Mouse (Mus musculus) embryonic facial prominence, embryonic 14.5 days (tissue): Measurements from ENCODE around the gene Bmper. TPM values are rescaled to one million over a fixed set of nuclear protein-coding genes. Genes with fewer than 3 reads are reported as not detected.
A peak's percentile ranks its signal among the peaks of the same experiment; 100 is the strongest.

ENCODE experiments used
- ATAC-seq: fragments of 200-750 bp; cut with Nextera tagmentation; 2 replicates; pipeline ENCODE4 v1.8.0; 2017; ENCODE audit warnings: low read depth, moderate number of reproducible peaks, moderate TSS enrichment
- DNase-seq: peaks from one replicate; pipeline ENCODE4 v3.0.0-alpha.2; 2015; ENCODE audit warnings: low spot score
- H3K27ac ChIP-seq: fragments of 300-500 bp; sonication (generic); replicated peaks from 2 replicates; pipeline ENCODE4 v1.5.1; 2014; ENCODE audit warnings: low read depth, mild to moderate bottlenecking, low read length, moderate library complexity
- H3K27me3 ChIP-seq: fragments of 300-500 bp; sonication (generic); replicated peaks from 2 replicates; pipeline ENCODE4 v1.6.1; 2014; ENCODE audit warnings: low read length; ENCODE audit not compliant: control insufficient read depth, insufficient read depth
- H3K36me3 ChIP-seq: fragments of 300-500 bp; sonication (generic); 2 replicates; pipeline ENCODE4 v1.6.1; 2014; ENCODE audit warnings: low read length, mixed read lengths; ENCODE audit not compliant: control insufficient read depth, insufficient read depth
- H3K4me1 ChIP-seq: fragments of 300-500 bp; sonication (generic); 2 replicates; pipeline ENCODE4 v1.6.1; 2014; ENCODE audit warnings: antibody characterized with exemption, low read length; ENCODE audit not compliant: control insufficient read depth, insufficient read depth
- H3K4me2 ChIP-seq: fragments of 300-500 bp; sonication (generic); 2 replicates; pipeline ENCODE4 v1.6.1; 2014; ENCODE audit warnings: low read depth, mild to moderate bottlenecking, low read length, moderate library complexity, mixed read lengths
- H3K4me3 ChIP-seq: fragments of 300-500 bp; sonication (generic); 2 replicates; pipeline ENCODE4 v1.5.1; 2014; ENCODE audit warnings: low read depth, mild to moderate bottlenecking, low read length
- H3K9ac ChIP-seq: fragments of 300-500 bp; sonication (generic); 2 replicates; pipeline ENCODE4 v1.6.1; 2014; ENCODE audit warnings: low read depth, mild to moderate bottlenecking, low read length, moderate library complexity, mixed read lengths
- H3K9me3 ChIP-seq: fragments of 300-500 bp; sonication (generic); 2 replicates; pipeline ENCODE4 v1.6.1; 2016; ENCODE audit warnings: low read length; ENCODE audit not compliant: control insufficient read depth
- WGBS: fragments of 180-500 bp; shearing (Covaris S2); extraction: QIAGEN DNeasy Blood & Tissue Kit; methylation state at CpG from one replicate; pipeline ENCODE4 v1.1.7; 2014; 5-methylcytosine and 5-hydroxymethylcytosine counted together
- polyA plus RNA-seq: library from polyadenylated mRNA; unstranded; fragments of >200 nt; fragmentation: Nextera tagmentation; extraction: Ambion mirVana; gene quantifications from 2 replicates; pipeline ENCODE4 v1.2.1, GENCODE M21; 2014

The Bmper gene
- polyA plus RNA-seq, 1 experiment from 2014 or later, result 23.1 TPM

- H3K27me3 ChIP-seq, result no peaks in the 10 kb centered on the region
- no peak for ATAC-seq
- no peak overlapping the region for H3K27ac ChIP-seq
- 0 out of 2 replicates have a peak, but pooled peaks cover 10% of the 10 kb centered on the region for H3K9me3 ChIP-seq
- H3K4me2 ChIP-seq, result no peak overlapping the region
- 90% methylated on average over 3 of the region's 3 CpGs for WGBS
- no peak overlapping the region for H3K9ac ChIP-seq
- H3K4me3 ChIP-seq, result no peak overlapping the region
- H3K36me3 ChIP-seq, result no peaks in the 10 kb centered on the region
- H3K4me1 ChIP-seq, result no peaks in the 10 kb centered on the region
- DNase-seq, result no peak
Observed at GRCm38 (mm10) chr9:23261834-23262233, 39.0 kb downstream of the Bmper start.

- 65% methylated on average over 7 of the region's 7 CpGs for WGBS
Observed at GRCm38 (mm10) chr9:23262851-23263250, 40.0 kb downstream of the Bmper start.

GRCm38 (mm10) chr9:23264471-23264870 is 41.6 kb downstream of the Bmper start:
- Histone ChIP-seq H3K4me1 (no peaks in the 10 kb centered on the region), H3K27me3 (no peaks in the 10 kb centered on the region), H3K9me3 (0 out of 2 replicates have a peak, but pooled peaks cover 4% of the 10 kb centered on the region), H3K9ac (no peak overlapping the region), H3K4me3 (no peak overlapping the region), H3K36me3 (no peaks in the 10 kb centered on the region), H3K27ac (no peak overlapping the region), H3K4me2 (no peak overlapping the region)
- WGBS, result 83% methylated on average over 4 of the region's 4 CpGs
- ATAC-seq (no peak), DNase-seq (peak; percentile 20)

More at GRCm38 (mm10) chr9:23262851-23263250, 40.0 kb downstream of the Bmper start:
- 0 out of 2 replicates have a peak, but pooled peaks cover 10% of the 10 kb centered on the region for H3K9me3 ChIP-seq
- no peak overlapping the region for H3K27ac ChIP-seq
- ATAC-seq, result no peak
- DNase-seq, result no peak
- no peaks in the 10 kb centered on the region for H3K4me1 ChIP-seq
- no peaks in the 10 kb centered on the region for H3K27me3 ChIP-seq
- H3K36me3 ChIP-seq, result no peaks in the 10 kb centered on the region
- H3K9ac ChIP-seq, result no peak overlapping the region
- H3K4me3 ChIP-seq, result no peak overlapping the region
- no peak overlapping the region for H3K4me2 ChIP-seq

- 69% methylated on average over 7 of the region's 7 CpGs for WGBS
- H3K27me3 ChIP-seq, result no peaks in the 10 kb centered on the region
Observed at GRCm38 (mm10) chr9:23268609-23269008, 45.7 kb downstream of the Bmper start.

GRCm38 (mm10) chr9:23269087-23269486 is 46.2 kb downstream of the Bmper start:
- WGBS, result 63% methylated on average over 2 of the region's 2 CpGs
- no peak for DNase-seq
- Histone ChIP-seq H3K36me3 (no peaks in the 10 kb centered on the region), H3K27ac (no peak overlapping the region), H3K27me3 (no peaks in the 10 kb centered on the region), H3K4me2 (no peak overlapping the region), H3K9ac (no peak overlapping the region), H3K4me1 (no peaks in the 10 kb centered on the region), H3K9me3 (no peaks in the 10 kb centered on the region), H3K4me3 (no peak overlapping the region)
- ATAC-seq, result no peak

More at GRCm38 (mm10) chr9:23268609-23269008, 45.7 kb downstream of the Bmper start:
- Histone ChIP-seq H3K9me3 (no peaks in the 10 kb centered on the region), H3K4me2 (no peak overlapping the region), H3K4me3 (no peak overlapping the region), H3K4me1 (no peaks in the 10 kb centered on the region), H3K36me3 (no peaks in the 10 kb centered on the region), H3K27ac (no peak overlapping the region), H3K9ac (no peak overlapping the region)
- ATAC-seq, result no peak
- no peak for DNase-seq

GRCm38 (mm10) chr9:23276244-23276643 is 53.4 kb downstream of the Bmper start:
- Histone ChIP-seq H3K27ac (no peak overlapping the region), H3K4me2 (no peak overlapping the region), H3K9me3 (no peaks in the 10 kb centered on the region), H3K36me3 (no peaks in the 10 kb centered on the region), H3K27me3 (no peaks in the 10 kb centered on the region), H3K4me1 (no peaks in the 10 kb centered on the region), H3K9ac (no peak overlapping the region), H3K4me3 (no peak overlapping the region)
- WGBS, result 83% methylated on average over 4 of the region's 4 CpGs
- DNase-seq, result no peak
- no peak for ATAC-seq

- 78% methylated on average over 4 of the region's 4 CpGs for WGBS
- no peaks in the 10 kb centered on the region for H3K9me3 ChIP-seq
- ATAC-seq, result no peak
- no peak overlapping the region for H3K4me3 ChIP-seq
- DNase-seq, result no peak
- H3K9ac ChIP-seq, result no peak overlapping the region
- H3K27me3 ChIP-seq, result no peaks in the 10 kb centered on the region
- H3K36me3 ChIP-seq, result no peaks in the 10 kb centered on the region
- no peak overlapping the region for H3K4me2 ChIP-seq
- no peaks in the 10 kb centered on the region for H3K4me1 ChIP-seq
- no peak overlapping the region for H3K27ac ChIP-seq
Observed at GRCm38 (mm10) chr9:23284940-23285460, 62.1 kb downstream of the Bmper start.

GRCm38 (mm10) chr9:23293574-23293973 is 70.7 kb downstream of the Bmper start:
- no peak overlapping the region for H3K4me3 ChIP-seq
- no peaks in the 10 kb centered on the region for H3K9me3 ChIP-seq
- DNase-seq (no peak), ATAC-seq (no peak)
- H3K4me1 ChIP-seq, result peaks cover 6% of the 10 kb centered on the region; the same call in 1 of the 2 replicates
- 86% methylated on average over 3 of the region's 3 CpGs for WGBS
- no peak overlapping the region for H3K27ac ChIP-seq
- no peak overlapping the region for H3K9ac ChIP-seq
- no peaks in the 10 kb centered on the region for H3K27me3 ChIP-seq
- no peak overlapping the region for H3K4me2 ChIP-seq
- H3K36me3 ChIP-seq, result no peaks in the 10 kb centered on the region

GRCm38 (mm10) chr9:23295569-23295968 is 72.7 kb downstream of the Bmper start:
- Histone ChIP-seq H3K4me1 (peaks cover 6% of the 10 kb centered on the region; the same call in 1 of the 2 replicates), H3K9me3 (no peaks in the 10 kb centered on the region), H3K27me3 (no peaks in the 10 kb centered on the region; the same call in 1 of the 2 replicates), H3K4me3 (no peak overlapping the region), H3K27ac (no peak overlapping the region), H3K9ac (no peak overlapping the region), H3K4me2 (no peak overlapping the region), H3K36me3 (no peaks in the 10 kb centered on the region)
- DNase-seq (no peak), ATAC-seq (no peak)
- WGBS, result 79% methylated on average over 6 of the region's 6 CpGs
